8 mouse cellular contexts compared by ENCODE assay signal in the genomic region with DNA sequence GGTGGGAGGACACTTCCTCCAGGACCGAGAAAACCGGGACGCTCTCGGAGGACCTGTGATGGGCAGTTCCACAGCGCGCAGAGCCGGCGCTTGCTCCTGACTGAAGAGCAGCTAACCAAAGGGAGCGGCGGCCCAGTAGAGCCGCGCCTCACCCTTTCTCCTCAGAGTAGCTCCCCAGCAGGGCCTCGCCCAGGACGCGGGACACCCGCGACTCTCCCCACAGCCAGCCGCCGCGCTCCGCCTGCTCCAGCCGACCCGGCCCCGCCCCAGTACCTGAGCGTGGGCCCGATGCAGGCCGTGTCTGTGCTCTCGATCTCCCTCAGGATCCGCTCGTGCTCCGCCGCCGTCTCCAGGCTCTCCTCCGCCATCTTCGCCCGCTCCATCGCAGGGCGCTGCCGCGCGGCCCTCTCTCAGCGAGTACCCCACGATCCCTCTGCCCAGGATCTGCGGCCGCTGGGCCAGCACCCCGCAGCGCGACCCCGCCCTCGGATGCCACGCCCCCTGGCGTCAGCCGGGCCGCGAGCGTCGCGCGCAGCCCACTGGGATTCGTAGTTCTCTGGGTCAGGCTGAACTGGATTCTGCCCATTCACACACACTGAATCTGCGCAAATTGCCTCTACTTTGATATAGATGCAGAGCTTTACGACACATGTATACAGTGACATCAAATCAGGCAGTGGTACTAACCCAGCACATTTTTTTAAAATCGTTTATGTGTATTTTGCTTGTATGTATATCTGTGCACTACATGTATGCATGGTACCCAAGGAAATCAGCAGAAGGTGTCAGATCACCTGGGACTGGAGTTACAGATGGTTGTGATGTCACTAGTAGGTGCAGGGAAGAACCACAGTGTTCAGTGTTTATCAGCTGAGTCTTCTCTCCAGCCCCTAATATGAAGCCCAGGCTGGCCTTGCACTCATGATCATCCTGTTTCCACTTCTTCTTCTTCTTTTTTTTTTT. TPM values are rescaled to one million over a fixed set of nuclear protein-coding genes. Genes with fewer than 3 reads are reported as not detected.
DNase-seq lines count a peak whose midpoint lies in the region; ATAC-seq and TF ChIP-seq lines count a peak whose summit lies in the region.

Gene Exoc6b (minus strand): TSS at position 491 of the 963 bp plus-strand sequence.

- under 1% methylated on average over 61 of the region's 63 CpGs for WGBS in embryonic facial prominence, embryonic 13.5 days
- WGBS in heart, adult 2 months: under 1% methylated on average over 59 of the region's 63 CpGs
- WGBS in limb, embryonic 14.5 days: under 1% methylated on average over 55 of the region's 63 CpGs
- WGBS in midbrain, postnatal 0 days: under 1% methylated on average over 45 of the region's 63 CpGs

- TF ChIP-seq POLR2A in heart, adult 2 months (IDR thresholded peaks at IDR 0.05; ENCODE audit: insufficient read depth, low read depth, low read length): peak; percentile 81
- TF ChIP-seq POLR2A in limb, embryonic 14.5 days (IDR thresholded peaks at IDR 0.05; ENCODE audit: borderline replicate concordance, extremely low read depth, insufficient read depth, insufficient read length): peak; percentile 99

- peaks cover 12% of the 10 kb centered on the region for H3K4me1 ChIP-seq in embryonic facial prominence, embryonic 13.5 days
- H3K4me1 ChIP-seq in heart, adult 2 months (ENCODE audit: control insufficient read depth, insufficient read depth, low read length): no peaks in the 10 kb centered on the region; the same call in none of the 2 replicates
- peaks cover 6% of the 10 kb centered on the region; the same call in 1 of the 2 replicates for H3K4me1 ChIP-seq in limb, embryonic 14.5 days (ENCODE audit: control insufficient read depth, insufficient read depth, low read length)
- H3K4me1 ChIP-seq in midbrain, postnatal 0 days (ENCODE audit: insufficient read depth, low read length): peaks cover 7% of the 10 kb centered on the region; the same call in 1 of the 2 replicates

- H3K27me3 ChIP-seq in embryonic facial prominence, embryonic 13.5 days: no peaks in the 10 kb centered on the region
- H3K27me3 ChIP-seq in heart, adult 2 months (ENCODE audit: control insufficient read depth, insufficient read depth, low read length): no peaks in the 10 kb centered on the region
- H3K27me3 ChIP-seq in limb, embryonic 14.5 days (ENCODE audit: control insufficient read depth, insufficient read depth, low read length): no peaks in the 10 kb centered on the region
- no peaks in the 10 kb centered on the region for H3K27me3 ChIP-seq in midbrain, postnatal 0 days (ENCODE audit: insufficient read depth, low read length)

- peak within 1 kb of the TSS; percentile 75 for H3K4me2 ChIP-seq in embryonic facial prominence, embryonic 13.5 days
- H3K4me2 ChIP-seq in limb, embryonic 14.5 days (replicated peaks; ENCODE audit: low read depth, low read length, severe bottlenecking): peak within 1 kb of the TSS; percentile 54
- peak within 1 kb of the TSS; percentile 49 for H3K4me2 ChIP-seq in midbrain, postnatal 0 days (ENCODE audit: low read depth, low read length, poor library complexity, severe bottlenecking)

- intact Hi-C loops in heart, adult 2 months (cut with DNase I): loop anchor here (2.0 kb wide), 2 partner anchors 33 to 67 kb away; partner anchors contain the start of gene Spr

- DNase-seq in 3134 (ENCODE audit: extremely low read depth, insufficient read length, low spot score): peak; percentile 87
- peak; percentile 92 to 96 for DNase-seq in adrenal gland, postnatal 36 days
- peak; percentile 92 to 96 for DNase-seq in heart, adult 2 months
- peak; percentile 83 for DNase-seq in kidney, adult 9 months
- DNase-seq in limb, embryonic 14.5 days (ENCODE audit: low spot score): peak; percentile 76
- DNase-seq in midbrain, postnatal 0 days (ENCODE audit: low spot score): peak; percentile 86
- peak; percentile 53 to 71 for DNase-seq in spleen, postnatal 14 days (ENCODE audit: low spot score in 2 of 2)

- H3K79me2 ChIP-seq in heart, adult 2 months (replicated peaks; ENCODE audit: control insufficient read depth, insufficient read depth, low read length): no peaks in the 10 kb centered on the region

- no peaks in the 10 kb centered on the region for H3K9me3 ChIP-seq in embryonic facial prominence, embryonic 13.5 days
- no peaks in the 10 kb centered on the region for H3K9me3 ChIP-seq in limb, embryonic 14.5 days (ENCODE audit: control insufficient read depth, low read length)
- no peaks in the 10 kb centered on the region for H3K9me3 ChIP-seq in midbrain, postnatal 0 days (ENCODE audit: low read length)

- no peak for TF ChIP-seq EP300 in heart, adult 2 months (IDR thresholded peaks at IDR 0.05; ENCODE audit: insufficient read depth, low read depth, low read length)

- no peaks in the 10 kb centered on the region for H3K36me3 ChIP-seq in embryonic facial prominence, embryonic 13.5 days
- H3K36me3 ChIP-seq in heart, adult 2 months (ENCODE audit: control insufficient read depth, insufficient read depth, low read length): no peaks in the 10 kb centered on the region
- no peaks in the 10 kb centered on the region for H3K36me3 ChIP-seq in limb, embryonic 14.5 days (ENCODE audit: control insufficient read depth, insufficient read depth, low read length)
- no peaks in the 10 kb centered on the region for H3K36me3 ChIP-seq in midbrain, postnatal 0 days (ENCODE audit: insufficient read depth, low read length)

- ATAC-seq in embryonic facial prominence, embryonic 13.5 days (ENCODE audit: insufficient number of reproducible peaks, insufficient read depth, low FRiP score, low TSS enrichment, low read depth): peak; percentile 92
- peak; percentile 96 for ATAC-seq in limb, embryonic 14.5 days (ENCODE audit: low FRiP score, low read depth)
- ATAC-seq in midbrain, postnatal 0 days (ENCODE audit: low FRiP score): peak; percentile 91

- peak within 1 kb of the TSS; percentile 88 for H3K27ac ChIP-seq in embryonic facial prominence, embryonic 13.5 days
- H3K27ac ChIP-seq in heart, adult 2 months: peak within 1 kb of the TSS; percentile 88
- peak within 1 kb of the TSS; percentile 71 for H3K27ac ChIP-seq in limb, embryonic 14.5 days (replicated peaks; ENCODE audit: low read depth, low read length)
- H3K27ac ChIP-seq in midbrain, postnatal 0 days (ENCODE audit: low read depth, low read length): peak within 1 kb of the TSS; percentile 88

- H3K9ac ChIP-seq in embryonic facial prominence, embryonic 13.5 days: peak within 1 kb of the TSS; percentile 88
- H3K9ac ChIP-seq in heart, adult 2 months (ENCODE audit: low read depth, low read length): peak within 1 kb of the TSS; percentile 86
- H3K9ac ChIP-seq in limb, embryonic 14.5 days (ENCODE audit: low read depth, low read length, severe bottlenecking): peak within 1 kb of the TSS; percentile 89
- H3K9ac ChIP-seq in midbrain, postnatal 0 days (replicated peaks; ENCODE audit: low read length, poor library complexity, severe bottlenecking): peak within 1 kb of the TSS; percentile 70

- peak; percentile 60 for TF ChIP-seq CTCF in heart, adult 2 months (IDR thresholded peaks at IDR 0.05)
- peak; percentile 53 for TF ChIP-seq CTCF in midbrain, postnatal 0 days (IDR thresholded peaks at IDR 0.05)

- H3K4me3 ChIP-seq in embryonic facial prominence, embryonic 13.5 days: peak within 1 kb of the TSS; percentile 77
- H3K4me3 ChIP-seq in heart, adult 2 months: peak within 1 kb of the TSS; percentile 99
- H3K4me3 ChIP-seq in limb, embryonic 14.5 days (replicated peaks; ENCODE audit: low read length): peak within 1 kb of the TSS; percentile 91
- peak within 1 kb of the TSS; percentile 86 for H3K4me3 ChIP-seq in midbrain, postnatal 0 days (ENCODE audit: low read depth, low read length)

RNA-seq across cellular contexts. Expression of gene Exoc6b, which starts in this region (rescaled TPM):
- total RNA-seq in adrenal gland, postnatal 36 days (2021): 10 to 100 TPM; 41.8 to 44.0 TPM
- 40.9 and 46.6 TPM in 2 replicates for polyA plus RNA-seq in embryonic facial prominence, embryonic 13.5 days (2015; fragmentation: Nextera tagmentation; extraction: Ambion mirVana)
- 10 to 100 TPM; 15.6 to 20.8 TPM for total RNA-seq in heart, adult 2 months (2021)
- 6.2 and 10.9 TPM in 2 replicates for polyA plus RNA-seq in heart, adult 2 months (2012; rRNA removed)
- 16.1 and 17.1 TPM in 2 replicates for polyA plus RNA-seq in limb, embryonic 14.5 days (2012; rRNA removed)
- polyA plus RNA-seq in limb, embryonic 14.5 days (2014; fragmentation: Nextera tagmentation; extraction: Ambion mirVana): 40.7 and 41.0 TPM in 2 replicates
- total RNA-seq in midbrain, postnatal 0 days (2014; rRNA removed): 43.7 and 54.6 TPM in 2 replicates
- 35.3 and 37.0 TPM in 2 replicates for polyA plus RNA-seq in midbrain, postnatal 0 days (2015; fragmentation: Nextera tagmentation; extraction: Ambion mirVana)

Comparison
In these comparisons a context has a peak if more than half of its experiments do, and no peak if none do; other contexts are left out.
1. Peak in every context shown above with its lines: DNase-seq, ATAC-seq, H3K4me3 ChIP-seq and H3K27ac ChIP-seq.